Mouse (Mus musculus) midbrain, embryonic 12.5 days (tissue): ENCODE data around the gene Kif6. TPM values are rescaled to one million over a fixed set of nuclear protein-coding genes. Genes with fewer than 3 reads are reported as not detected.

Experiments
- ATAC-seq: fragments of 200-750 bp; cut with Nextera tagmentation; 2 replicates; pipeline ENCODE4 v1.8.0; 2017; ENCODE audit warnings: low read depth, moderate TSS enrichment, moderate library complexity; ENCODE audit not compliant: low FRiP score
- H3K27ac ChIP-seq: fragments of 300-500 bp; sonication (generic); replicated peaks from 2 replicates; pipeline ENCODE4 v1.5.1; 2016; ENCODE audit warnings: mild to moderate bottlenecking
- H3K27me3 ChIP-seq: fragments of 300-500 bp; sonication (generic); 2 replicates; pipeline ENCODE4 v1.6.1; 2016; ENCODE audit warnings: mild to moderate bottlenecking
- H3K36me3 ChIP-seq: fragments of 300-500 bp; sonication (generic); 2 replicates; pipeline ENCODE4 v1.6.1; 2016
- H3K4me1 ChIP-seq: fragments of 300-500 bp; sonication (generic); 2 replicates; pipeline ENCODE4 v1.6.1; 2016
- H3K4me2 ChIP-seq: fragments of 300-500 bp; sonication (generic); replicated peaks from 2 replicates; pipeline ENCODE4 v1.6.1; 2016; ENCODE audit warnings: mild to moderate bottlenecking, moderate library complexity
- H3K4me3 ChIP-seq: fragments of 300-500 bp; sonication (generic); 2 replicates; pipeline ENCODE4 v1.5.1; 2016; ENCODE audit warnings: mild to moderate bottlenecking
- H3K9ac ChIP-seq: fragments of 300-500 bp; sonication (generic); replicated peaks from 2 replicates; pipeline ENCODE4 v1.6.1; 2016; ENCODE audit warnings: mild to moderate bottlenecking, moderate library complexity
- H3K9me3 ChIP-seq: fragments of 300-500 bp; sonication (generic); 2 replicates; pipeline ENCODE4 v1.6.1; 2016; ENCODE audit warnings: mild to moderate bottlenecking
- WGBS: fragments of 180-500 bp; shearing (Covaris S2); methylation state at CpG from one replicate; pipeline ENCODE4 v1.1.7; 2016; 5-methylcytosine and 5-hydroxymethylcytosine counted together
- polyA plus RNA-seq: library from polyadenylated mRNA; unstranded; fragments of >200 nt; fragmentation: Nextera tagmentation; extraction: Ambion mirVana; gene quantifications from 2 replicates; pipeline ENCODE4 v1.2.1, GENCODE M21; 2016

Kif6 gene
- polyA plus RNA-seq, 1 experiment from 2014 or later, result 2.1 TPM

DNA sequence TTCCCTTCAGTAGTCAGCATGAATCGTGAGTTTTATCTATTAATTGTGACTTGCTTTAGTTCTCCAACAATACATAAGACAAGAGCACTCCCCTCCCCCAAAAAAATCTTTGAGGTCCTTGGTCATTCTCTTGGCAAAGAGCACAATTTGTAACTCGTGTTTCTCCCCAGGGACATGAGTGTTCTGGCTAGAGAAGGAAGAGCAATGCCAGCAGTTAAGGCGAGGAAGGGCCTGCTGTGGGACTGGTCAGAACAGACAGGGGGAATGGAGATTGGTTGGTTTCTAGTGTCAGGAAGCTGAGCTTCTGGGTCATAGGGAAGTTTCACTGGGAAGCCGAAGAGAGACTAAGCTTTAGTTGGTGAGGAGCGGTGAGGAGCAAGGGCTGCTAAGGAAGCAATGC, 184.2 kb downstream of the Kif6 start:
- Histone ChIP-seq H3K4me2 (no peak overlapping the region), H3K27me3 (no peaks in the 10 kb centered on the region), H3K9ac (no peak overlapping the region), H3K36me3 (no peaks in the 10 kb centered on the region), H3K9me3 (no peaks in the 10 kb centered on the region), H3K4me1 (no peaks in the 10 kb centered on the region), H3K4me3 (no peak overlapping the region), H3K27ac (no peak overlapping the region)
- ATAC-seq, result no peak
- WGBS, result 83% methylated on average over 5 of the region's 5 CpGs

- Histone ChIP-seq H3K4me3 (no peak overlapping the region), H3K9ac (no peak overlapping the region), H3K27me3 (no peaks in the 10 kb centered on the region), H3K4me1 (no peaks in the 10 kb centered on the region), H3K9me3 (no peaks in the 10 kb centered on the region), H3K4me2 (no peak overlapping the region), H3K27ac (no peak overlapping the region), H3K36me3 (no peaks in the 10 kb centered on the region)
- WGBS, result 46% methylated on average over 2 of the region's 2 CpGs
- ATAC-seq, result no peak
Measured at GRCm38 (mm10) chr17:49800157-49800556, 185.2 kb downstream of the Kif6 start.

DNA sequence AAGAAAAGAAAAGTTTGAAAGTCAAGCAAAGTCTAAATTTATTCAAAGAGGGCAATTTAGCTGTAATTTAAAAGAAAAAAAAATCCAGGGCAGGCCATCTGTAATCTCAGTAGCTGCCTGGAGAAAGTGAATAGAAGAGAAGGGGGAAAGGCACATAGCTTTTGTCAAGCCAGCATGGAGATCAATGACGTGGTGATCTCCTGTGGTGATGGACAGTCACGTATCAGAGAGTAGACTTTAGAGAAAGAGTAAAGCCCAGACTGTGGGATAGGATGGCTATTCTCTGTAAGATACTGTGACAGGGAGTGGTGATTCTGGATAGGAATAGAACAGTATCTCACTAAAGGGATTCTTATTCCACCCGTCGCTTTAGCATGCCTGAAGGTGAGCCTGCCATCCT, 192.5 kb downstream of the Kif6 start:
- WGBS, result 65% methylated on average over 4 of the region's 4 CpGs
- no peak overlapping the region for H3K9ac ChIP-seq
- H3K27ac ChIP-seq, result no peak overlapping the region
- no peak for ATAC-seq
- no peaks in the 10 kb centered on the region for H3K36me3 ChIP-seq
- H3K4me3 ChIP-seq, result no peak overlapping the region
- no peaks in the 10 kb centered on the region for H3K4me1 ChIP-seq
- no peaks in the 10 kb centered on the region for H3K9me3 ChIP-seq
- no peaks in the 10 kb centered on the region for H3K27me3 ChIP-seq
- H3K4me2 ChIP-seq, result no peak overlapping the region

DNA sequence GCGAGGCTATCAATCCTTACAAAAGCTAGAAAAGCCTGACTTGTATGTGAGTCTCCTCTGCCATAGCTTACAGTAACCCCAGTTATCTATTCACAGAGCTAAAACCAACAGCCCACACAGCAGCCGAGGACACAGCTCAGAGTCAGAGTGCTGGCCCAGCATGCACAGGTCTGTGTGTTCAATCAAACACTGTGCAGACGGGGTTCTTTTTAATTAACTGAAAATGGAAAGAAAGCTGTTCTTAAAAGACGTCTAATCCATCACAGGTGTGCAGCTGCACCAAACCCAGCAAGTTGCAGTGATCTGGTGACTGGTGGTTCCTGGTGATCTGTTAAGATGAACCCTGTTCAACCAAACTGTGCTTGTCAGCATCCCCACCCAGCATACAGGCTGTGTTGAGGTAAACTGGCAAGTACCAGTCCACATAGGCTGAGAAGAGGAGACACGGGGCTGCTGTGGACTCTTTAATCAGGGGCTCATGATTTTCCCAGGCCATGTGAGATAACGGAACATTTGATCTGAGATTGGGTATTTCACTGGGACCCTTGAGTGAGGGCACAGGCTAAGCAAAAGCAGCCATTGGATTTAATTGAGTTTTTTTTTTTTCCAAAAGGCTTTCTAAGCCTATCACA, 193.9 kb downstream of the Kif6 start:
- Histone ChIP-seq H3K4me1 (no peaks in the 10 kb centered on the region), H3K36me3 (no peaks in the 10 kb centered on the region), H3K27ac (no peak overlapping the region), H3K27me3 (no peaks in the 10 kb centered on the region), H3K4me3 (no peak overlapping the region), H3K4me2 (no peak overlapping the region), H3K9me3 (no peaks in the 10 kb centered on the region), H3K9ac (no peak overlapping the region)
- ATAC-seq, result no peak
- WGBS, result 76% methylated on average over 6 of the region's 6 CpGs

DNA sequence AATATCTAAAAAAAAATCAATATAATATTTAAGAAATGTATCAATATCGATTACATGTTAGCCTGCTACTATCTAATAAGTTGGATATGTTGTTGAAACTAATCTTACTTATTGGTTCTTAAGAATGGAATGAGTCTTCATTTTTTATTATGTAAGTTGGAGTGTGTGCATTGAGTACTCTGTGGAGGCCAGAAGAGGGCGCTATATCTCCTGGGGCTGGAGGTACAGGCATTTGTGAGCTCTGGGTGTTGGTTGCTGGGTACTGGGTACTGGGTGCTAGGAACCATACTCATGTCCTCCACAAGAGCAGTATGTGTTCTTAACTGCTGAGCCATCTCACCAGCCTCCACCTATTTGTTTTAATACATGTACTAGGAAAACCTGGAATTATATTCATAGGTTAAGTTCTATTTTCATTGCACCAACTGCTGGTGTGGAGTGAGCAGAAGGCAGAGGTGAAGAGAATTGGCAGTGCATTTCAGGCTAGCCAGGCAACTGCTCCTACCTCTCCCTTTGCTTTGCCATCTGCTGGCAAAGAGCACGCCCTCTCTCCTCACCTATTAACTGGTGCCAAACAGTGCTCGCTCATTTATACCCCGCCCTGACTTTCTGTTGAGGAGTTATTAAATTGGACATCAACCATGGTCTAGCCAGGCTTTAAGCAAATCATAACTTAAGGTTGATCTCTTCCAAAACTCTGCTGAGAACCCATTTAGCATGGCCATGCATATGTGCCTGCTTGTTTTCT, 199.1 kb downstream of the Kif6 start:
- Histone ChIP-seq H3K36me3 (no peaks in the 10 kb centered on the region), H3K4me2 (no peak overlapping the region), H3K27me3 (no peaks in the 10 kb centered on the region), H3K4me1 (peaks cover 20% of the 10 kb centered on the region), H3K9ac (no peak overlapping the region), H3K9me3 (no peaks in the 10 kb centered on the region), H3K4me3 (no peak overlapping the region), H3K27ac (no peak overlapping the region)
- 89% methylated on average over 5 of the region's 5 CpGs for WGBS
- ATAC-seq, result no peak

DNA sequence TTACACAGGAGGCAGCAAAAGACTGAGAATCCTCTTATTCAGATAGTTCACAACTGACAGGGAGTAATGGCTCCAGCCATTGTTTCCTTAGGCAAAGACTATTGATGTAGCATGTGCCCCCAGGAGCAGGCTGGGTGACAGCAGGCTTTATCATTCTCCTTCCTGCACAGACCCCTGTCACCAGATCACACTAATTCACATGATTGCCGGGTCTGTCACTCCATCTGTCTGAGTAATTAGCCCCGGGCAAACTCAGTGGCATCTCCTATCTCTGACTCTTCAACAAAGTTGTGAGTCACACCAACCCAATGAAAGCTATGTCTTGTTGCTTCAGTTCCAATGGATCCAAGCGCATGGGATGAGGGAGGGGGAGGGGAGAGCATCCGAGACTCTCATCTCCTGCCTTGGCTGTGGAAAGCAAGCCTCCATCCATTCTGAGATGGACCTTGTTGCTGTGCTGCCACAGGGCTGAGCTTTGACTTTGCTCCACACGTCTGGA, 201.2 kb downstream of the Kif6 start:
- Histone ChIP-seq H3K9ac (no peak overlapping the region), H3K4me1 (peaks cover 20% of the 10 kb centered on the region), H3K36me3 (no peaks in the 10 kb centered on the region), H3K4me2 (no peak overlapping the region), H3K27ac (peak overlapping the region; percentile 39; the same call in 1 of the 2 replicates), H3K27me3 (no peaks in the 10 kb centered on the region), H3K4me3 (no peak overlapping the region), H3K9me3 (no peaks in the 10 kb centered on the region)
- WGBS, result 40% methylated on average over 5 of the region's 5 CpGs
- ATAC-seq, result peak; percentile 55

DNA sequence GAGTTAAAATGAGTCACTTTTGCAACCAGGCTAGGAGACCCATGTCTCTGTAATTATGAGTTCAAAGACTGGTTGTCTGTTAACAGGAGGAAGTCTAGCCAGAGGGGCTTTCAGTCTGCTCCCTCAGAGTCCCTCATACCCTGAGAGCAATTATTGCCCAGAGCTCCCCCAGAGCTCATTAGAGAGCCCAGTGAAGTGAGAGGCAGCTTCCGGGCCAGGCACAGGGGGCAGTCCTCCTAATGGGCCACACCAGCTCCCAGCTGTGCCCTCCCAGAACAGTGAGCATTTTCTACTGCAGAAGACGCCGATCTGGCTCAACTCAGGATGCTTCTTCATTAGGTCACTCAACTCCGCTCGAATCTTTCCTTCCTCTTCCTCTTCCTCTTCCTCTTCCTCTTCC, 201.8 kb downstream of the Kif6 start:
- Histone ChIP-seq H3K4me3 (no peak overlapping the region), H3K9ac (no peak overlapping the region), H3K27me3 (no peaks in the 10 kb centered on the region), H3K9me3 (no peaks in the 10 kb centered on the region), H3K4me2 (no peak overlapping the region), H3K27ac (no peak overlapping the region), H3K4me1 (peaks cover 20% of the 10 kb centered on the region), H3K36me3 (no peaks in the 10 kb centered on the region)
- peak; percentile 88 for ATAC-seq
- WGBS, result 68% methylated on average over 5 of the region's 5 CpGs

- Histone ChIP-seq H3K4me1 (peaks cover 20% of the 10 kb centered on the region), H3K4me2 (no peak overlapping the region), H3K4me3 (no peak overlapping the region), H3K27me3 (no peaks in the 10 kb centered on the region), H3K9ac (no peak overlapping the region), H3K27ac (no peak overlapping the region), H3K36me3 (no peaks in the 10 kb centered on the region), H3K9me3 (no peaks in the 10 kb centered on the region)
- no peak for ATAC-seq
- WGBS, result 88% methylated on average over 4 of the region's 4 CpGs
Measured at GRCm38 (mm10) chr17:49820203-49820602, 205.3 kb downstream of the Kif6 start.

DNA sequence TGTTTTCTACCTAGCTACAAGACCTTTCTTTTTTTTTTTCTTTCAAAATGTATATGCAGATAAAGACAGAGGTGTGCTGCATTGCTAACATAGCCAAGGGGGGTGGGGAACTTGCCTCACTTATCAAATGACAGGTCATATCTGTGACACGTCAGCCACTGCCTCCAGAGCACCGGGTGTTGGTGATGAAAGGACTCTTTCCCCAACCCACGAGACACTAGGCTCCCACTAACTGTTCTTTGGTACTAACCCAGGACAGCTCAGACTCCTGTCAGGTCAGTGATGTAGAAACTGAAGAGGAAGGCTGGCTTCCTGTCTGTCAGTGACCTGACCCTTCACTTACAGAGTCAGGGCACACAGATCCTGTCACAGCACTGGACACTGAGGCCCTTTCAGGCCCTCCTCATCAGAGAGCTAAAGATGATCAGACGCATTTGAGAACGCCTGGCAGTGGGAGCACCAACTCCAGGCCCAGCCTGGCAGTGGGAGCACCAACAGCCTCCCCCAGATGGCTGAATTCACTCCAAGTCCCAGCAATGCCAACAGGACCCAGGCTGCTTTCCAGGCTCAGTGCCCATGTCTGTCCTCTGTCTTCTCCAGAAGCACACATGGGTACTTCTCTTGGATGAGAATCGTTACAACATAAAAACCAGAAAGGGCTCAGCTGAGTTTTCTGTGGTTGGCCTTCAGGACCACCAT, 209.4 kb downstream of the Kif6 start:
- Histone ChIP-seq H3K4me2 (no peak overlapping the region), H3K9ac (no peak overlapping the region), H3K36me3 (no peaks in the 10 kb centered on the region), H3K4me1 (no peaks in the 10 kb centered on the region), H3K27ac (no peak overlapping the region), H3K27me3 (no peaks in the 10 kb centered on the region), H3K9me3 (no peaks in the 10 kb centered on the region), H3K4me3 (no peak overlapping the region)
- no peak for ATAC-seq
- WGBS, result 76% methylated on average over 6 of the region's 6 CpGs

GRCm38 (mm10) chr17:49824841-49825450, 210.0 kb downstream of the Kif6 start:
- Histone ChIP-seq H3K4me1 (no peaks in the 10 kb centered on the region), H3K36me3 (no peaks in the 10 kb centered on the region), H3K9me3 (no peaks in the 10 kb centered on the region), H3K4me3 (no peak overlapping the region), H3K4me2 (no peak overlapping the region), H3K27me3 (no peaks in the 10 kb centered on the region), H3K27ac (no peak overlapping the region), H3K9ac (no peak overlapping the region)
- 85% methylated on average over 7 of the region's 7 CpGs for WGBS
- no peak for ATAC-seq

DNA sequence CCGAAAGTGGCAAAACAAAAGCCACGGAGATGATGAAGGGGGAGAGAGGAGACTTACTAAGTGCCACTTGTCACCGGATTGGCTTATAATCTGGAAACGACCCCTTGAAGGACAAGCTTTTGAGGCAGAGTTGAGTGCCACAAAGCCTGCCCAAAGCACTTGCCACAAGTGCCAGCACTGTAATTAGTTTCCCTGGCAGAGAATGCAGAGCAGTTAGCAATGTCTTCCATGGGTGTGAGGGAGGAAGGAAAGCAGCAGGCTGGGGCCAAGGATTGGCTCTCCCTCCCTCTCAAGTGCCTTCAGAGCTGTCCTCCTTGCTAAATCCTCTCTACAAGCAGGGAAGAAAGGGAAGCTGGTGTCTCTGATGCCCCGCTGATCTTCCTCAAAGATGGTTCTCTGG, 210.9 kb downstream of the Kif6 start:
- no peak overlapping the region for H3K9ac ChIP-seq
- no peak overlapping the region for H3K4me3 ChIP-seq
- ATAC-seq, result no peak
- WGBS, result 81% methylated on average over 5 of the region's 5 CpGs
- no peak overlapping the region for H3K4me2 ChIP-seq
- H3K36me3 ChIP-seq, result no peaks in the 10 kb centered on the region
- H3K27ac ChIP-seq, result no peak overlapping the region
- H3K9me3 ChIP-seq, result no peaks in the 10 kb centered on the region
- no peaks in the 10 kb centered on the region for H3K27me3 ChIP-seq
- no peaks in the 10 kb centered on the region for H3K4me1 ChIP-seq

- H3K36me3 ChIP-seq, result no peaks in the 10 kb centered on the region
- no peak for ATAC-seq
- no peaks in the 10 kb centered on the region for H3K9me3 ChIP-seq
- H3K4me2 ChIP-seq, result no peak overlapping the region
- H3K9ac ChIP-seq, result no peak overlapping the region
- H3K27ac ChIP-seq, result no peak overlapping the region
- WGBS, result 70% methylated on average over 3 of the region's 3 CpGs
- no peak overlapping the region for H3K4me3 ChIP-seq
- no peaks in the 10 kb centered on the region for H3K27me3 ChIP-seq
- H3K4me1 ChIP-seq, result no peaks in the 10 kb centered on the region
Measured at GRCm38 (mm10) chr17:49831745-49832144, 216.8 kb downstream of the Kif6 start.
